Mouse (Mus musculus) testis, adult 2 months (tissue): Measurements from ENCODE around the gene Smc3.
"Not testable (repeated sequence)": the region's sequence is repeated elsewhere in the genome, so short reads cannot be mapped to it uniquely, and the experiment has no call there.

ENCODE experiments used
- CTCF ChIP-seq: fragments of 200-500 bp; IDR thresholded peaks from 2 replicates; pipeline ENCODE4 v1.5.1; 2012; ENCODE audit warnings: low read depth, mild to moderate bottlenecking, inconsistent platforms, low read length, moderate library complexity; ENCODE audit not compliant: control insufficient read depth, insufficient read depth, insufficient replicate concordance
- POLR2A ChIP-seq: fragments of 200-500 bp; IDR thresholded peaks from 2 replicates; pipeline ENCODE4 v1.6.1; 2012; ENCODE audit warnings: low read depth, mild to moderate bottlenecking, inconsistent platforms, low read length, moderate library complexity; ENCODE audit not compliant: control insufficient read depth

DNA sequence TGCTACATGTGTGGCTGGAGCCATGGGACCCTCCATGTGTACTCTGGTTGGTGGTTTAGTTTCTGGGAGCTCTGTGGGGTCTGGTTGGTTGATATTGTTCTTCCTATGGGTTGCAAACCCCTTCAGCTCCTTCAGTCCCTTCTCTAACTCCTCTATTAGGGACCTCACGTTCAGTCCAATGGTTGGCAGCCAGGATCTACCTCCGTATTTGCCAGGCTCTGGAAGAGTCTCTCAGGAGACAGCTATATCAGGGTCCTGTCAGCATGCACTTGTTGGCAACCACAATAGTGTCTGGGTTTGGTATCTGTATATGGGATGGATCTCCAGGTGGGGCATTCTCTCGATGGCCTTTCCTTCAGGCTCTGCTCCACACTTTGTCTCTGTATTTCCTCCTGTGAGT is 12.5 kb upstream of the Smc3 start:
- not testable (repeated sequence) for TF ChIP-seq CTCF, POLR2A
